Mouse (Mus musculus): ENCODE results near the gene Ctns.

The Ctns gene

GRCm38 (mm10) chr11:73137591-73138501, 61.0 kb downstream of the Ctns start, which contains the start of gene Haspin:
Haspin (minus strand) TSS chr11:73138294.
- peak; percentile 94 for DNase-seq (ENCODE audit: low spot score)

- DNase-seq (ENCODE audit: low spot score) = no peak
These were observed 61.7 kb downstream of the Ctns start for GRCm38 (mm10) chr11:73137116-73137515.

- DNase-seq (ENCODE audit: low spot score) = no peak
These were observed 62.3 kb downstream of the Ctns start for GRCm38 (mm10) chr11:73136587-73136986.

- no peak for DNase-seq (ENCODE audit: low spot score)
These were observed 64.6 kb downstream of the Ctns start for GRCm38 (mm10) chr11:73134222-73134621.

Data from retina, embryonic 14.5 days (tissue).